Mouse (Mus musculus): Measurements from ENCODE around the gene Gm7792.
"Not testable (repeated sequence)": the region's sequence is repeated elsewhere in the genome, so short reads cannot be mapped to it uniquely, and the experiment has no call there.

The Gm7792 gene

GRCm38 (mm10) chr5:93843476-93843875 lies at the start of gene Gm7792:
Gm7792 (plus strand) TSS chr5:93843776.
- DNase-seq (ENCODE audit: extremely low read depth, low read depth, low spot score), result not testable (repeated sequence)
